Mouse (Mus musculus): ENCODE data around the gene Cdkn1b.
A peak's percentile ranks its signal among the peaks of the same experiment; 100 is the strongest.

Gene Cdkn1b

GRCm38 (mm10) chr6:134931146-134931545 is 10.9 kb downstream of the Cdkn1b start:
- no peak for DNase-seq

GRCm38 (mm10) chr6:134932486-134933206 is 12.4 kb downstream of the Cdkn1b start:
- no peak for DNase-seq

- DNase-seq: no peak
Observed at GRCm38 (mm10) chr6:134933207-134933558, 13.0 kb downstream of the Cdkn1b start.

- no peak for DNase-seq
Observed at GRCm38 (mm10) chr6:134934305-134934704, 14.1 kb downstream of the Cdkn1b start.

- DNase-seq: no peak
Observed at GRCm38 (mm10) chr6:134939781-134940180, 19.6 kb downstream of the Cdkn1b start.

GRCm38 (mm10) chr6:134943759-134944407 is 23.7 kb downstream of the Cdkn1b start:
- no peak for DNase-seq

- no peak for DNase-seq
Observed at GRCm38 (mm10) chr6:134946054-134946453, 25.9 kb downstream of the Cdkn1b start.

- DNase-seq: no peak
Observed at GRCm38 (mm10) chr6:134946858-134947257, 26.7 kb downstream of the Cdkn1b start.

- peak; percentile 61 for DNase-seq
Observed at GRCm38 (mm10) chr6:134947311-134948087, 27.3 kb downstream of the Cdkn1b start.

GRCm38 (mm10) chr6:134948522-134949061 is 28.4 kb downstream of the Cdkn1b start:
- DNase-seq: no peak

GRCm38 (mm10) chr6:134949241-134949640 is 29.0 kb downstream of the Cdkn1b start:
- DNase-seq: no peak

GRCm38 (mm10) chr6:134951364-134951763 is 31.2 kb downstream of the Cdkn1b start:
- DNase-seq: no peak

- DNase-seq: peak; percentile 12
Observed at GRCm38 (mm10) chr6:134953976-134954375, 33.8 kb downstream of the Cdkn1b start.

GRCm38 (mm10) chr6:134956388-134956787 is 36.2 kb downstream of the Cdkn1b start:
- DNase-seq: no peak

- DNase-seq: no peak
Observed at GRCm38 (mm10) chr6:134961286-134961685, 41.1 kb downstream of the Cdkn1b start.

- no peak for DNase-seq
Observed at GRCm38 (mm10) chr6:134961858-134962517, 41.8 kb downstream of the Cdkn1b start.

GRCm38 (mm10) chr6:134962518-134962893 is 42.3 kb downstream of the Cdkn1b start:
- DNase-seq: no peak

GRCm38 (mm10) chr6:134963910-134964309 is 43.7 kb downstream of the Cdkn1b start:
- no peak for DNase-seq

GRCm38 (mm10) chr6:134966681-134967080 is 46.5 kb downstream of the Cdkn1b start:
- DNase-seq: no peak

GRCm38 (mm10) chr6:134968326-134968725 is 48.1 kb downstream of the Cdkn1b start:
- DNase-seq: no peak

- DNase-seq: no peak
Observed at GRCm38 (mm10) chr6:134969498-134969897, 49.3 kb downstream of the Cdkn1b start.

GRCm38 (mm10) chr6:134972096-134972495 is 51.9 kb downstream of the Cdkn1b start:
- no peak for DNase-seq
